Mouse (Mus musculus): ENCODE data around the gene Ankrd13d. TPM values are rescaled to one million over a fixed set of nuclear protein-coding genes. Genes with fewer than 3 reads are reported as not detected.
"Not testable (repeated sequence)": the region's sequence is repeated elsewhere in the genome, so short reads cannot be mapped to it uniquely, and the experiment has no call there.

Gene Ankrd13d
- polyA plus RNA-seq, 1 experiment from 2014 or later, result 12.9 TPM

DNA sequence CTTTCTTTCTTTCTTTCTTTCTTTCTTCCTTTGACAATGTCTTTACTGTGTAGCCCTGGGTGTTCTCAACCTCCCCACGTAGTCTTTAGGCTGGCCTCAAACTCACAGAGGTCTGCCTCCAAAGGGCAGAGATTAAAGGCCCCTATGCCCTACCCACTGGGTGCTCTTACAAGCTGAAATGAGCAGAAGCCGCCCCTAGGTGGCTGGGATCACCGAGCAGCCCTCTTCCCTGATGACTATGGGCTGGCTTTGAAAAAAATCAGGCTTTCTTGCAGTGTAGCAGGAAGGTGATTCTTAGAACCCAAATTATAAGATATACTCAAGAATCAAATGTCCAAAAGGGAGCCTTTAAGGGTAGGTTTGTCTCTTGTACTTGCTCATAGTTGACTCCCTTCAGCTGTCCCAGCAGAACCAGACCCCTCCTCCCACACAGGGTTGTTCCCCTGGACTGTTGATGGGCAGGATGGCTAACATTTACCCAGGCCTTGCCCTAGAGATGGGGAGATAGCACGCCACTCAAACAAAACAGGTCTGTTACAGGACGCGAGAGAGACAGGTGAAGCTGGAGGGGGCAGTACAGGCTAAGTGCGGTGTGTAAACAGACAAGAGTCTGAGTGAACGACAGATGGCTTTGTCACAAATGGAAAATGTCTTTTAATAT is 21.8 kb downstream of the Ankrd13d start:
- Histone ChIP-seq H3K4me2 (no peak overlapping the region), H3K27ac (no peak overlapping the region), H3K27me3 (peaks cover 3% of the 10 kb centered on the region), H3K36me3 (no peaks in the 10 kb centered on the region; the same call in 1 of the 2 replicates), H3K9ac (replicated peaks) (no peak overlapping the region), H3K4me1 (replicated peaks) (peaks cover 13% of the 10 kb centered on the region), H3K9me3 (no peaks in the 10 kb centered on the region), H3K4me3 (replicated peaks) (no peak overlapping the region)
- 63% methylated on average over 8 of the region's 8 CpGs for WGBS
- ATAC-seq (ENCODE audit: insufficient number of reproducible peaks, insufficient read depth, low FRiP score, low TSS enrichment, low read depth), result no peak

DNA sequence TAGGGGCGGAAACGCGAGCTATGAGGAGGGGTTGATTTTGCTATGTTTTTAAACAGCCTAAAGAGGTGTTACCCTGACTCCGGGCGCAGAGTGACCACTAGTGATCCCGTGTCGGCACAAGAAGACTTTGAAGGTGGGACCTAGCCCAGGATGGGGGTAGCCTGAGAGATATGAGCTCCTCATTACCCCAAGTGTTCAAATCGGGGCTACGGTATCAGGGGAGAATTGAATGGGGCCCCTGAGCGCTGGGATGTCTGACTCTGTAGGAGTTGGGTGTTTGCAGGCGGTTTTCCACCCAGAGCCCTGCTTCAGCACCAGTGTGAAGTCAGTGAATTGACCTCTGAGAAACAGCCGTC is 25.1 kb downstream of the Ankrd13d start:
- Histone ChIP-seq H3K27ac (no peak overlapping the region), H3K9ac (replicated peaks) (peak overlapping the region; percentile 66), H3K27me3 (no peaks in the 10 kb centered on the region), H3K36me3 (no peaks in the 10 kb centered on the region), H3K4me2 (peak overlapping the region; percentile 92), H3K4me3 (replicated peaks) (peak overlapping the region; percentile 61), H3K4me1 (replicated peaks) (peaks cover 8% of the 10 kb centered on the region; the same call in 1 of the 2 replicates), H3K9me3 (peaks cover 3% of the 10 kb centered on the region; the same call in 1 of the 2 replicates)
- 18% methylated on average over 12 of the region's 12 CpGs for WGBS
- peak; percentile 41; the same call in 1 of the 2 replicates for ATAC-seq (ENCODE audit: insufficient number of reproducible peaks, insufficient read depth, low FRiP score, low TSS enrichment, low read depth)

DNA sequence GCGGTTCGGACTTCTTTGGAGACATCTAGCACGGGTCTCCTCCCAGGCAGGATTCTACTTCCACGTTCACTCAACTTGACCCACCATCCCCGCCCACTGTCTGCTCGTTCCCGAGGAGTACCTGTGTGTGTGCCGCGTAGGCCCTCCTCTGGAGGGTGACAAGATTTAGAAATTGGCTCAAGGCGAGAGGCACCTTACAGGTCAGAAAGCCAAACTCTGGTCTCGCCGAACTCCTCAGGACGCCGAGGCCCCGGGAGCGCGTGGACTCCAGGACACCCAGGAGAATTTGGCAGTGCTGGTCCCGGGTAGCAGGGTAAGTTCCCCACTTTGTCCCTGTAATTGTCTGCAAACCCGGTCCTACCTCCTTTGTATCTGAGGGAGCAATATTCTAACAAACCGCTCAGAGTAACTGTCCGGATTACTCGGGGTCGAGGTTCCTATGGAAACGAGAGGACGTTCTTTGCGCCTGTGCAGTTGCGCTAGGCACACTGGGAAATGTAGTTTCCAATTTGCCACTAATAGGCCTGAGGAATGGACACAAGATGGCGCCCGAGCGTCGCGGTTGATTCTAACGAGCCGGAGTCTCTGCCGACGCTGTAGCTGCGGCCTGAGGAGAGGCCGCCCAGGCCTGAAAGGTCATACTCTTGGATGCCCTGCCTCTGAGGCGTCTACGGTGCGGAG is 25.6 kb downstream of the Ankrd13d start:
- peak overlapping the region; percentile 66 for H3K9ac ChIP-seq (replicated peaks)
- H3K9me3 ChIP-seq, result peaks cover 3% of the 10 kb centered on the region; the same call in 1 of the 2 replicates
- peak overlapping the region; percentile 92 for H3K4me2 ChIP-seq
- ATAC-seq (ENCODE audit: insufficient number of reproducible peaks, insufficient read depth, low FRiP score, low TSS enrichment, low read depth), result peak; percentile 90
- H3K27me3 ChIP-seq, result no peaks in the 10 kb centered on the region
- H3K4me1 ChIP-seq (replicated peaks), result peaks cover 8% of the 10 kb centered on the region; the same call in 1 of the 2 replicates
- H3K4me3 ChIP-seq (replicated peaks), result peak overlapping the region; percentile 61
- H3K36me3 ChIP-seq, result no peaks in the 10 kb centered on the region
- no peak overlapping the region for H3K27ac ChIP-seq
- under 1% methylated on average over 41 of the region's 41 CpGs for WGBS

DNA sequence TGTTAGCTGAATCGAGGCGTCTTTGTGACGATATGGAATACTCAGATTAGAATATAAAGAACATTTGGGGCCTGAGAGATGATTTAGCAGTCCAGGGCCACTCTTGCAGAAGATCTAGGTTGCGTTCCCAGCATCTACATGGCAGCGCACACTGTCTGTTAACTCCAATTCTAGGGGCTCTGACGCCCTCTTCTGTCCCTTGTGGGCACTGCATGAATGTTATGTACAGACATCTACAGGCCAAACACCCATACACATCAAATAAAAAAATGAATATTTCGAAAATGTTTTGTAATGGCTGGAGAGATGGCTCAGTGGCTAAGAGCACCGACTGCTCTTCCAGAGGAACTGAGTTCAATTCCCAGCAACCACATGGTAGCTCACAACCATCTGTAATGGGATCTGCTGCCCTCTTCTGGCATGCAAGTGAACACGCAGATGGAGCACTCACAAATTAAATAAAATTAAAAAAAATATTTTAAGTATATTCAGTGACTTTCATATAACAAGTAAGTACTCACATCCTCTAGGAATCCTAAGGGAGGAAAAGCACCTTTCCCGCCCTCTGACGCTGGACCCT is 27.3 kb downstream of the Ankrd13d start:
- Histone ChIP-seq H3K36me3 (no peaks in the 10 kb centered on the region), H3K9me3 (peaks cover 3% of the 10 kb centered on the region; the same call in 1 of the 2 replicates), H3K4me3 (replicated peaks) (no peak overlapping the region), H3K4me2 (no peak overlapping the region), H3K27ac (no peak overlapping the region), H3K27me3 (no peaks in the 10 kb centered on the region), H3K4me1 (replicated peaks) (peaks cover 8% of the 10 kb centered on the region; the same call in 1 of the 2 replicates), H3K9ac (replicated peaks) (no peak overlapping the region)
- no peak for ATAC-seq (ENCODE audit: insufficient number of reproducible peaks, insufficient read depth, low FRiP score, low TSS enrichment, low read depth)
- 77% methylated on average over 11 of the region's 11 CpGs for WGBS

DNA sequence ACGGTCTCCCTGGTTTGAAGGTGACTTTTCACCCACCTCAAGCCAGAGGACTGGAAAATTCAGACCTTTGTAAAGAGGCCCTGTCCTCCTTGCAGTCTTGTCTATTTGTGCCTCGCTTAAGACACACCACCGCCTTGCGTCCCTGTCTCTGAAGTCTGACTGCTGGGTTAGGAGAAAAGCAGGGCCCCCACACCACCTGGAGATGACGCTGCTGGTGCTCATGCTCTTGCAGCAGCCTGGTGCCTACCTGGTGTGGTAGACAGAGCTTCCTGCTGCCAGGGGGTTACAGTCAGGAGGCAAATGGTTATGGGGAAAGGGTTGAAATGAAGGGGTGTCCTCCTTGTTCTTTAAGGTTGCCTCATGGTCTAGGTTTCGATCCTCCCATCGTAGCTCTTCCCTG is 28.7 kb downstream of the Ankrd13d start:
- peaks cover 8% of the 10 kb centered on the region; the same call in 1 of the 2 replicates for H3K4me1 ChIP-seq (replicated peaks)
- H3K27me3 ChIP-seq, result no peaks in the 10 kb centered on the region
- H3K36me3 ChIP-seq, result no peaks in the 10 kb centered on the region
- no peak overlapping the region for H3K4me2 ChIP-seq
- ATAC-seq (ENCODE audit: insufficient number of reproducible peaks, insufficient read depth, low FRiP score, low TSS enrichment, low read depth), result no peak
- no peak overlapping the region for H3K27ac ChIP-seq
- 87% methylated on average over 7 of the region's 7 CpGs for WGBS
- peaks cover 3% of the 10 kb centered on the region; the same call in 1 of the 2 replicates for H3K9me3 ChIP-seq
- no peak overlapping the region for H3K4me3 ChIP-seq (replicated peaks)
- no peak overlapping the region for H3K9ac ChIP-seq (replicated peaks)

DNA sequence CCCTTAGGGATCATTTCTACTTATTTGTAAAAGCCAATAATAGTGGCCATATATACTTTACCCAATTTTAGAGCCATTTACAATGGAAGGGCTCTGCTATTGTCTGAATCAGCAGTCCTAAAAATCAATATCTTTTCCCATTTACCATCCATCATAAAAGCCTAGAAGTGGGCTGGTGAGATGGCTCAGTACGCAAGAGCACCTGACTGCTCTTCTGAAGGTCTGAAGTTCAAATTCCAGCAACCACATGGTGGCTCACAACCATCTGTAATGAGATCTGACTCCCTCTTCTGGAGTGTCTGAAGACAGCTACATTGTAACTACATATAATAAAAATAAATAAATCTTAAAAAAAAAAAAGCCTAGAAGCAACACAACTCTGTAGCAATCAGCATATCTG is 34.3 kb downstream of the Ankrd13d start:
- ATAC-seq (ENCODE audit: insufficient number of reproducible peaks, insufficient read depth, low FRiP score, low TSS enrichment, low read depth); H3K4me2 ChIP-seq; H3K36me3 ChIP-seq; H3K4me1 ChIP-seq (replicated peaks); H3K9me3 ChIP-seq; H3K9ac ChIP-seq (replicated peaks); H3K4me3 ChIP-seq (replicated peaks); H3K27me3 ChIP-seq; H3K27ac ChIP-seq: not testable (repeated sequence)
- 63% methylated on average over 1 of the region's 1 CpGs for WGBS

DNA sequence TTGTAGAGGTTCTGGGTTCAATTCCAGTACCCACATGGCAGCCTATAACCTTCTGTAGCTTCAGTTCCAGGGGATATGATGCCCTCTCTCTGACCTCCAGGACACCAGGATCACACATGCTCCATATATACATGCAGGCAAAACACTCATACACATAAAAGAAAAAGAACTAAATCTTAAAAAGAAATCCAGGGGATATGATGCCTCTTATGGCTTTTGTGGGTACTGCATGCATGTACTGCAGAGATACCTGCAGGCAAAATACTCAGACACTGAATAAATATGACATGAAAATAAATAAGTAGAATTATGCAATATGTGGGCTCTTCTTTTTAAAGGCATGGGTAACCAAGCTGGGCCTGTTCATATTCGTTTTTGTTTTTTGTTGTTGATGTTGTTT is 35.9 kb downstream of the Ankrd13d start:
- Histone ChIP-seq H3K36me3 (no peaks in the 10 kb centered on the region), H3K9ac (replicated peaks) (no peak overlapping the region), H3K9me3 (no peaks in the 10 kb centered on the region), H3K4me3 (replicated peaks) (no peak overlapping the region), H3K27me3 (0 out of 2 replicates have a peak, but pooled peaks cover 7% of the 10 kb centered on the region), H3K27ac (no peak overlapping the region), H3K4me1 (replicated peaks) (no peaks in the 10 kb centered on the region), H3K4me2 (no peak overlapping the region)
- ATAC-seq (ENCODE audit: insufficient number of reproducible peaks, insufficient read depth, low FRiP score, low TSS enrichment, low read depth), result no peak
- 45% methylated on average over 1 of the region's 1 CpGs for WGBS

DNA sequence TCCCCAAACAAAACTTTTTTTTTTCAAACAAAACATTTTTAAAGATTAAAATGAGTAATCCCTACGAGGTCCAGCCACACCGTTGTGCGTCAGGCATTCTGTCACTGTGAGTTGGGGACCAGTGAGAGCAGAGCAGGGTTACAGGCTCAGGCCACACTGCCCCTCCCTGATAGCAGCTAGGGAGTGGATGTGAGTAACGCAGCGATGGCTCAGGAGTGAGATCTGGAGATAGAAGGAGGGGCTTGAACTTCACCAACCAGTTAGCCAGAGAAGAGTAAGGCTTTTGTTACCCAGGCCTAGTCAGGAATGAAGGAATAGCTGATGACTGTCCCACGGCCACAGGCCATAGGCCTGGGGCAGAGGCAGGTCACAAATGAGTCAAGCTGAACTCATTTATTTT is 38.2 kb downstream of the Ankrd13d start:
- 84% methylated on average over 6 of the region's 6 CpGs for WGBS
- H3K27me3 ChIP-seq, result 0 out of 2 replicates have a peak, but pooled peaks cover 10% of the 10 kb centered on the region
- no peak for ATAC-seq (ENCODE audit: insufficient number of reproducible peaks, insufficient read depth, low FRiP score, low TSS enrichment, low read depth)
- H3K36me3 ChIP-seq, result no peaks in the 10 kb centered on the region
- no peak overlapping the region for H3K4me2 ChIP-seq
- no peak overlapping the region for H3K27ac ChIP-seq
- no peak overlapping the region for H3K4me3 ChIP-seq (replicated peaks)
- H3K9ac ChIP-seq (replicated peaks), result no peak overlapping the region
- H3K9me3 ChIP-seq, result no peaks in the 10 kb centered on the region
- peaks cover 10% of the 10 kb centered on the region for H3K4me1 ChIP-seq (replicated peaks)

DNA sequence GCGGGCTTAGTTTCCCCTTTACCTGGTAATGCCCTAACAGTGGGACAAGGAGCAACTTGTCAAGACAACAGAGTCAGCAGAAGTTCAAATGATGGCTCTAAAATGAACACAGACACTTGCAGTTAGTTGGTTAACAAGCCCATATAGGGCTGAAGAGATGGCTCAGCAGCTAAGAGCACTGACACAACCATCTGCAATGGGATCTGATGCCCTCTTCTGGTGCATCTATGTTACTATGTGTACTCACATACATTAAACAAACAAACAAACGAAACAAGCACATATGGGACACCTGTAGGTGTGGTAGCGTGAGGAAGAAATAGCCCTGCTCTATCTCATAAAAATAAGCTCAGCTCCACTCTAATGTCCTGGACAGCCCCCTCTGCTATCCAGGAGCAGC is 40.5 kb downstream of the Ankrd13d start:
- Histone ChIP-seq H3K9ac (replicated peaks) (no peak overlapping the region), H3K4me1 (replicated peaks) (peaks cover 11% of the 10 kb centered on the region), H3K4me2 (no peak overlapping the region), H3K27me3 (0 out of 2 replicates have a peak, but pooled peaks cover 10% of the 10 kb centered on the region), H3K36me3 (no peaks in the 10 kb centered on the region), H3K4me3 (replicated peaks) (no peak overlapping the region), H3K9me3 (no peaks in the 10 kb centered on the region), H3K27ac (no peak overlapping the region)
- no peak for ATAC-seq (ENCODE audit: insufficient number of reproducible peaks, insufficient read depth, low FRiP score, low TSS enrichment, low read depth)
- 59% methylated on average over 3 of the region's 3 CpGs for WGBS

DNA sequence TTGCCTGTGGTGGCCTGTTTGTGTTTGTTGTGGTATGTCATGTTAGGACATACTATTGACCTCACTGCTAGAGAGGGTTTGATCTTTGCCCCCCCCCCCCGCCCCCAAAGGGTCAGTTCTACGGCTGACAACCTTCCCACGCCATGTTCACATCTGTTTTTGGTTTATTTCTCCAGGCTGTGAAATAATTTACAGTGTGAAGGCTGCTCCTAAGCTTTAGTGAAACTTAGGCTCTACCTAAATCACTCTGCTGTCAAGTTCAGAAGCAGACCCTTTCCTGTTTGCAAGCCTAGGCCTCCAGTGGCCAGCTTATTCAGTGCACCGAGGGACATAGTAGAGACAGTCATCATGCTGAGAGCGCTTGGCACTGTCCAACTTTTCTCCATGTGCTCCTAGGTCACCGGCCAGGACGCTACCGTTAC is 42.7 kb downstream of the Ankrd13d start:
- no peak overlapping the region; the same call in 1 of the 2 replicates for H3K9ac ChIP-seq (replicated peaks)
- H3K4me2 ChIP-seq, result no peak overlapping the region
- ATAC-seq (ENCODE audit: insufficient number of reproducible peaks, insufficient read depth, low FRiP score, low TSS enrichment, low read depth), result no peak
- H3K27ac ChIP-seq, result 0 out of 2 replicates have a peak overlapping the region, but pooled peaks have one; percentile 29
- peaks cover 18% of the 10 kb centered on the region for H3K4me1 ChIP-seq (replicated peaks)
- 0 out of 2 replicates have a peak, but pooled peaks cover 10% of the 10 kb centered on the region for H3K27me3 ChIP-seq
- H3K4me3 ChIP-seq (replicated peaks), result no peak overlapping the region
- H3K36me3 ChIP-seq, result no peaks in the 10 kb centered on the region
- WGBS, result 20% methylated on average over 8 of the region's 8 CpGs
- no peaks in the 10 kb centered on the region for H3K9me3 ChIP-seq

DNA sequence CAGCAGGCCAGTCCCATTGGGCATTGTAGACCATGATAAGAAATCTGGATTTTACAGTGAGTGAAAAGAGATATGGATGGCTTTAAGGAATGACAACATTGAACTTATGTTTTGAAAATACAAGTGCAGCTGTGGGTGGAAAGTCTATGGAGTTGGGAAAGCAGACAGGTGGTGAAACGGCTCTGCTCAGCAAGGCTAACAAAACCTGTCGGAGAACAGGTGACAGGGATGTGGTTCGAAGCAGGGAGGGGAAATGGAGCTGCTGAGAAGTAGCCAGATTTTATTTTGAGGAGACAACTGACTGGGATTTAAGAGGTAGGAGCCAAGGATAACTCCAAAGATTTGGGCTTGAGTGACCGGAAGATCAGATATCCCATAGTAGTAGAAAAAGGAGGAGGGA is 48.4 kb downstream of the Ankrd13d start:
- no peak for ATAC-seq (ENCODE audit: insufficient number of reproducible peaks, insufficient read depth, low FRiP score, low TSS enrichment, low read depth)
- Histone ChIP-seq H3K36me3 (no peaks in the 10 kb centered on the region), H3K9me3 (no peaks in the 10 kb centered on the region), H3K4me3 (replicated peaks) (no peak overlapping the region), H3K9ac (replicated peaks) (no peak overlapping the region), H3K4me2 (no peak overlapping the region), H3K4me1 (replicated peaks) (peaks cover 21% of the 10 kb centered on the region), H3K27me3 (peaks cover 12% of the 10 kb centered on the region), H3K27ac (no peak overlapping the region)
- WGBS, result 70% methylated on average over 4 of the region's 4 CpGs
